Mouse (Mus musculus): ENCODE results near the gene Ube2m.

Gene Ube2m

DNA sequence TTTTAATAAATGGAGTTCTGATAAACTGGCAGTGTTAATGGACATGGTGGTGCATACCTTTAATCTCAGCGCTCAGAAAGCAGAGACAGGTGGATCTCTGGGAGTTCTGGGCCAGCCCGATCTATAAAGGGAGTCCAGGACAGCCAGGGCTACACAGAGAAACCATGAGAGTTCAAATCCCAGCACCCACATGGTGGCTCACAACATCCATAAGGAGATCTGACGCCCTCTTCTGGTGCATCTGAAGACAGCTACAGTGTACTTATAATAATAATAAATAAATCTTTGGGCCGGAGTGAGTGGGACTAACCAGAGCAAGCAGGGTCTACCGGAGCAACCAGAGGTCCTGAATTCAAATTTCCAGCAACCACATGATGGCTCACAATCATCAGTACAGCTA lies 34.7 kb downstream of the Ube2m start:
- DNase-seq (ENCODE audit: low read depth, low spot score), result no peak

DNA sequence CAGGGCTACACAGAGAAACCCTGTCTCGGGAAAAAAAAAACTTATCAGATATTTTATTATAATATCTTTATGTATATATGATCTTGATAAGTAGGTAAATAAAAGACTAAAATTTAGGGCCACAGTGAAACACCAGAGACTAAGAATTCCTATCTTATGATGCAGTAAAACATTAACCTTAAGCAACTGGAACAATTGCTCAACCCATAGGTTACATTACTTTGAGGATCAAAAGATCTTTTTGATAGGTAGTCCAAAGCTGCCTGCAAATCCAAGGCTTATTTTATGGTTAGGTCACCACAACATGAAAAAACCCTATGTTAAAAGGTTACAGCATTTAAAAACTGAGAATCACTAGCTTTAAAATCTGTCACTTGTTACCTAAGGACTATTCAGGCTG lies 36.5 kb downstream of the Ube2m start:
- no peak for DNase-seq (ENCODE audit: low read depth, low spot score)

DNA sequence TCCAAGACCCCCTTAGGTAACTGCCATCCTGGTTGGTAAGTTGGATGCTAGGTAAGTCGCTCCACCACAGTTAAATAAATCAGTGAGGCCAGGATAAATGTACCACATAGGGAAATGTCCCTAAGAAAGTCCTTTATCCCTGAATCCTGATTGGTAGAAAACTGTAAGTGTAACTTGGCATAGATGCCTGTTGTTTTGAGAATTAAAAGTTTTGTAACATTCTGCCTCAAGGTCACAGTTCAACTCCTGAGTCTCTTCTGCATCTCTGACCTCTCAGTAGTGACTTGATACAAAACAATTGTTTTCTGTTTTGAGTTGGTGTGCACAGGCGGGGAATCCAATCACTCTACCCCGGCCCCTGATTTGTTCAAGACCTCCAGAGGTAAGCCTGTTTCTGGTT lies 39.2 kb downstream of the Ube2m start, which contains the start of gene Trim28:
Trim28 (plus strand) TSS at position 264 of the 400 bp plus-strand sequence.
- DNase-seq (ENCODE audit: low read depth, low spot score), result no peak

DNA sequence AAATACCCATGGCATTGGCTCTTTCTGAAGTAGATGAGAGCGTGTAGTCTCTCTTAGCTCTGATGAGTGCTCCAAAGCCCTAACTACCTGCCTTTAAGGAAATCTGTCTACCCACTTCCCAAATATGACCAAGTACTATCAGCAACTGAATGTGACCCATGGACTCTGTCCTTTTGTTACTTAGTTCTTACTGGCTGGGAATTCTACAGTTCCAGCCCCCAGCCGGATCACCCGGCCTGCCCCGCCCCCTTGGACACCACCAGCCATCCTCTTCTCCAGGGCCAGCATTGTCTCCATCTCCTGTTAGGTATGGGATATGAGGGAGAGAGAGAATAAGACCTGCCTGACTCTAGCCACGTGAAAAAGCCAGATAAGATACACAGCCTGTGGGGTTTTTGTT lies 40.0 kb downstream of the Ube2m start, which contains the start of gene Slc27a5:
Slc27a5 (minus strand) TSS at position 140 of the 400 bp plus-strand sequence.
- no peak for DNase-seq (ENCODE audit: low read depth, low spot score)

DNA sequence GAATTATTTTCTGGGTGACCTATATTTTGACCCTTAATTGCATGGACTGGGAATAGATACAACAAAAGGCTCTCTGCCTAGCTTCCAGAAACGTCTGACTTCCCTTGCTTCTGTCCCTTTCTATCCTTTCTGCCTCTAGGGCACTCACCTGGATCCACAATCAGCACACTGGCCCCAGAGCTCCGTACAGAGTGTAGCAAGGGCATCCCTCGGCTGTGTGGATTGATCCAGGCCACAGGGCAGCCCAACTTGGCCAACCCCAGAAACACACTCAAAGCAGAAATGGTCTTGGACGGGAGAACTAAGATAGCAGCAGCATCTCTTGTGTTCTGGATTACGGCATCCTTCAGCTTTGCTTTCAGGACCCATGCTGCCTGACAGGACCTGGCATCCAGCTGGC lies 40.8 kb downstream of the Ube2m start:
- no peak for DNase-seq (ENCODE audit: low read depth, low spot score)

DNA sequence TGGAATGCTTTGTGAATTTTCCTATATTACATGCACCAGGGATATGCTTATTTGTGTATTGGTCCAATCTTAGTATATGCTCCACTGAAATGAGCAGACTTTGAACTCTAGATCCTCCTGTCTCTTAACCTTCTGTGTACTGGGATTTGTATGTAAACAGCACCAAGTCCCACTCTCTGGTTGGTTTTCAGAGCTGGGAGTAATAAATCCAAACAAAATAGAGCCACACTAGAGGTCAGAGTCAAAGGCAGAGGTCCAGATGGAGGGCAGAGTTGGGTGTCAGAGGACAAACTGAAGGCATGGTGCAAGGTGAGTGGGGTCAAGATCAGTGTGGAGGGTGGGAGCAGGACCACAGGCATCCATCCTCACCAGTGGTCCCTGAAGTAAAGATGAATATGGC lies 42.2 kb downstream of the Ube2m start:
- no peak for DNase-seq (ENCODE audit: low read depth, low spot score)

DNA sequence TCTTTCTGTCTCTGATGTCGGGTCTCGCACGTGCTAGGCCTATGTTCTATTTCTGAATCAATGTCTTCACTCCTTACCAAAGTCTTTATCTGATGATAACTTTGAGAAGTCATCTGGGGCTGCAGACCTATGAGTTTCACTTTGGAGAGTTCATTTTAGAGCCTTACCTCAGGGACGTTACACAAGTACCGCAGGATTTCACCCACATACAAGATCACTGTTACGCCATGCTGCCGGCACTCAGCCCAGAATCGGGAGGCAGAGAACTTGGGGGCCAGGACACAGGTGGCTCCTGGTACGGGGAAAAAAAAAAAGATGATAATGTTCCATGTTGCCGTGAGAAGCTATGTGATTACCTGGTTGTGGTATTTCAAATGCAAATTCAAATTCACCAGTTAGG lies 44.9 kb downstream of the Ube2m start:
- DNase-seq (ENCODE audit: low read depth, low spot score), result no peak

DNA sequence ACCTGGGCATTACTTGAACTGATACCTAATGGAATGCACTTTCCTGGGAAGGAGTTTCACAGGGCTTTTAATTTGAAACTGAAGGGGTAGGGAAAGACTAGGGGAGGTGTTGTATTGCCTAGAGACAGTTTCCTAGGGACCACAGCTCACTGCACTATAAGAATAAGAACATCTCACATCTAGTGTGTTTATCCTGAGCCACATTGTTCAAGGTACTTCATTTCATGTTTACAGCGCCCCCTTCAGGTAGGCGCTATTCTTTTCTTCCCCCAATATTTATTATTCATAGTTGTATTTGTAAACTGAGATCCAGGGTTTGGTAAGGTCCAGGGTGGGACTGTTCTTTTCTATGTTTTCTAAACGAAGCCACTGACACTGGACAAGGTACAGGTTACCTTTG lies 45.9 kb downstream of the Ube2m start:
- DNase-seq (ENCODE audit: low read depth, low spot score), result peak; percentile 70

DNA sequence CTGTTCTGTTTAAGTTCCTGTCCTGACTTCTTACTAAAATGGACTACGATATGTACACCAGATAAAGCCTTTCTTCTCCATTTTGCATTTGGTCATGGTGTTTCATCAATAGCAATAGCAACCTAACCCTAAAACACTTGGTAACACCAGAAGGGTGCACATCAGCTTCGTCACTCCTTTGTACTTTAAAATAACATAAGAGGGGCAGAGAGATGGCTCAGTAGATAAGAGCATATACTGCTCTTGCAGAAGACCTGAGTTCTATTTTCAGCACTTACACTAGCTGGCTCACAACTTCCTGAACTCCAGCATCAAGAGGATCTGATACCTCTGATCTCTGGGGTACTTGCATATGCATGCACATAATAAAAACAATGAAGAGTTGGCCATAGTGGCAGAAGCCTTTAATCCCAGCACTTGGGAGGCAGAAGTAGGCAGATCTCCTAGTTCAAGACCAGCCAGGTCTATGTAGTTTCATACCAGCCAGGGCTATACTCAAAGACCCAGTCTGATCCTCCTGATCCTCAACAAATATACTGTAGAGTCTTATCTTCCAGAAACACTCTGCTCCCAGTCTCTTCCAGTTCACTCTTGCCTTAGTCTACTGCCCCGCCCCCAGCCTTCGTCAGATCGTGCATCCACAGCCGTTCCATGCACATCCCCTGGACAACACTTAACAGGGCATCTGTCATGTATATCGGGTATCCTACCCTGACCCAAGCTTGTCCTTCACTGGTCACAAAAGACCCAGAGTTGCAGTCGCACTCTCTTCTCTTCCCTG lies 50.5 kb downstream of the Ube2m start:
- no peak for DNase-seq (ENCODE audit: low read depth, low spot score)

DNA sequence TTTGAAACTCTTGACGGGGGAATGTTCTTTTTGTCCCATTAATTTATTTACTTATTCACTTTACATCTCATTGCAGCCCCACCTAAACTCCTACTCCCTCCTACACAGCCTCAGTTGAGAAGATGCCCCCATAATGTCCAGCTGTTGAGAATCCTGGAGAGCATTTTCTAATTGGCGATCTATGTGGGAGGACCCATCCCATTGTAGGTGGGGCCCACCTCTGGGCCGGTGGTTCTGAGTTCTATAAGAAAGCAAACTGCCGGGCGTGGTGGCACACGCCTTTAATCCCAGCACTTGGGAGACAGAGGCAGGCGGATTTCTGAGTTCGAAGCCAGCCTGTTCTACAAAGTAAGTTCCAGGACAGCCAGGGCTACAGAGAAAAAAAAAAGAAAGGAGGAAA lies 51.2 kb downstream of the Ube2m start:
- no peak for DNase-seq (ENCODE audit: low read depth, low spot score)

DNA sequence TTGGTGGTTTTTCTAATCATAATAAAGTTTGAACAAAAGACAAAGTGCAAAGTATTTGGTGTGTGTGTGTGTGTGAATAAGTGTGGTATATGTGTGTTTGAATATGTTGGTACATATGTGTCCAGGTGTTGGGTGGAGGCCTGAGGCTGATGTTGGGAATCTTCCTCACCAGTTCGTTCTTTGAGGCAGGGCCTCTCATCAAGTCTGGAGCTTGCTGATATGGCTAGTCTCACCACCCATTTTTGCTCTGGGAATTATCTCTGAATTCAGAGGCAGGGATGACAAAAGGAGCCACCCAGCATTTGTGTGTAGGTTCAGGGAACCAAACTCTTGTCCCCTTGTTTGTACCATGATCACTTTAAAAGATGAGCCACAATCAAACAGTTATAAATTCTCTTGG lies 52.4 kb downstream of the Ube2m start:
- DNase-seq (ENCODE audit: low read depth, low spot score), result no peak
